Comparison of ENCODE assay signal across 8 mouse cellular contexts in genomic region chr8:84997649-84998295, GRCm38 (mm10). TPM values are rescaled to one million over a fixed set of nuclear protein-coding genes. Genes with fewer than 3 reads are reported as not detected.
DNase-seq lines count a peak whose midpoint lies in the region; ATAC-seq and TF ChIP-seq lines count a peak whose summit lies in the region.

No protein-coding gene starts in this region.

- H3K9ac ChIP-seq in intestine, postnatal 0 days (ENCODE audit: low read depth, low read length), result no peak overlapping the region
- H3K9ac ChIP-seq in limb, embryonic 12.5 days (replicated peaks), result peak overlapping the region; percentile 44; the same call in 1 of the 2 replicates
- H3K9ac ChIP-seq in midbrain, embryonic 15.5 days, result no peak overlapping the region

- WGBS in intestine, postnatal 0 days, result 14% methylated on average over 19 of the region's 19 CpGs
- 7% methylated on average over 19 of the region's 19 CpGs for WGBS in limb, embryonic 12.5 days
- WGBS in midbrain, embryonic 15.5 days, result 4% methylated on average over 19 of the region's 19 CpGs

- no peaks in the 10 kb centered on the region for H3K9me3 ChIP-seq in intestine, postnatal 0 days (ENCODE audit: control insufficient read depth)
- no peaks in the 10 kb centered on the region for H3K9me3 ChIP-seq in limb, embryonic 12.5 days
- no peaks in the 10 kb centered on the region for H3K9me3 ChIP-seq in midbrain, embryonic 15.5 days

- DNase-seq in layer of hippocampus, adult 11-12 months (ENCODE audit: low spot score), result peak; percentile 93
- DNase-seq in layer of hippocampus, adult 9-10 months (ENCODE audit: low spot score), result no peak
- peak; percentile 80 for DNase-seq in embryo, embryonic 11.5 days (ENCODE audit: low read depth, low spot score)
- DNase-seq in gastrocnemius, postnatal 4 days (ENCODE audit: low spot score in 2 of 2), result peak; percentile 82 to 91
- DNase-seq in spleen, postnatal 14 days (ENCODE audit: low spot score in 2 of 2), result peak; percentile 83 to 92

- no peak overlapping the region for H3K4me3 ChIP-seq in intestine, postnatal 0 days (ENCODE audit: low read depth, low read length)
- H3K4me3 ChIP-seq in limb, embryonic 12.5 days (replicated peaks), result peak overlapping the region; percentile 2; the same call in 1 of the 2 replicates
- peak overlapping the region; percentile 9; the same call in 1 of the 2 replicates for H3K4me3 ChIP-seq in midbrain, embryonic 15.5 days

- no peaks in the 10 kb centered on the region for H3K4me1 ChIP-seq in intestine, postnatal 0 days (replicated peaks; ENCODE audit: control insufficient read depth, insufficient read depth, low read length)
- H3K4me1 ChIP-seq in limb, embryonic 12.5 days (replicated peaks), result peaks cover 8% of the 10 kb centered on the region
- H3K4me1 ChIP-seq in midbrain, embryonic 15.5 days, result peaks cover 11% of the 10 kb centered on the region; the same call in 1 of the 2 replicates

- H3K36me3 ChIP-seq in intestine, postnatal 0 days (ENCODE audit: control insufficient read depth, insufficient read depth), result peaks cover 34% of the 10 kb centered on the region
- H3K36me3 ChIP-seq in limb, embryonic 12.5 days, result peaks cover 8% of the 10 kb centered on the region; the same call in 1 of the 2 replicates
- peaks cover 1% of the 10 kb centered on the region; the same call in 1 of the 2 replicates for H3K36me3 ChIP-seq in midbrain, embryonic 15.5 days (replicated peaks)

- no peaks in the 10 kb centered on the region for H3K27me3 ChIP-seq in intestine, postnatal 0 days (replicated peaks; ENCODE audit: control insufficient read depth, insufficient read depth, low read length)
- peaks cover 41% of the 10 kb centered on the region for H3K27me3 ChIP-seq in limb, embryonic 12.5 days
- H3K27me3 ChIP-seq in midbrain, embryonic 15.5 days (replicated peaks), result peaks cover 17% of the 10 kb centered on the region

- TF ChIP-seq CTCF in intestine, postnatal 0 days (IDR thresholded peaks at IDR 0.05; ENCODE audit: low read depth), result peak; percentile 98

- H3K27ac ChIP-seq in intestine, postnatal 0 days (ENCODE audit: low read depth, low read length), result no peak overlapping the region; the same call in 1 of the 2 replicates
- no peak overlapping the region for H3K27ac ChIP-seq in limb, embryonic 12.5 days
- no peak overlapping the region for H3K27ac ChIP-seq in midbrain, embryonic 15.5 days

- ATAC-seq in intestine, postnatal 0 days, result peak; percentile 55
- ATAC-seq in limb, embryonic 12.5 days (ENCODE audit: insufficient number of reproducible peaks, insufficient read depth, low FRiP score, low TSS enrichment, low read depth), result peak; percentile 30; the same call in 1 of the 2 replicates
- peak; percentile 77 for ATAC-seq in midbrain, embryonic 15.5 days (replicated peaks)

- H3K4me2 ChIP-seq in intestine, postnatal 0 days (replicated peaks; ENCODE audit: low read depth), result no peak overlapping the region
- H3K4me2 ChIP-seq in limb, embryonic 12.5 days, result peak overlapping the region; percentile 39
- H3K4me2 ChIP-seq in midbrain, embryonic 15.5 days, result peak overlapping the region; percentile 31

RNA-seq across cellular contexts. Expression of gene Hook2, which starts 7.4 kb away (rescaled TPM):
- total RNA-seq in gastrocnemius, postnatal 4 days (2021), result 1 to 10 TPM; 3.5 to 4.5 TPM
- polyA plus RNA-seq in intestine, postnatal 0 days (2015; fragmentation: Nextera tagmentation; extraction: Ambion mirVana), result 68.6 and 75.4 TPM in 2 replicates
- polyA plus RNA-seq in limb, embryonic 12.5 days (2016; fragmentation: Nextera tagmentation; extraction: Ambion mirVana), result 19.3 and 19.7 TPM in 2 replicates
- polyA plus RNA-seq in midbrain, embryonic 15.5 days (2015; fragmentation: Nextera tagmentation; extraction: Ambion mirVana), result 38.9 and 41.1 TPM in 2 replicates

RNA-seq across cellular contexts. Expression of gene Best2, which starts 16.6 kb away (rescaled TPM):
- not detected for total RNA-seq in gastrocnemius, postnatal 4 days (2021)
- polyA plus RNA-seq in intestine, postnatal 0 days (2015; fragmentation: Nextera tagmentation; extraction: Ambion mirVana), result 0.66 TPM in 1 of 2 replicates, not detected in the other
- not detected in 2 replicates for polyA plus RNA-seq in limb, embryonic 12.5 days (2016; fragmentation: Nextera tagmentation; extraction: Ambion mirVana)
- not detected in 2 replicates for polyA plus RNA-seq in midbrain, embryonic 15.5 days (2015; fragmentation: Nextera tagmentation; extraction: Ambion mirVana)

RNA-seq across cellular contexts. Expression of gene Junb, which starts 19.3 kb away (rescaled TPM):
- total RNA-seq in gastrocnemius, postnatal 4 days (2021), result 10 to 100 TPM in 1 of 2 experiments, 1 to 10 TPM in 1; 10.0 to 10.1 TPM
- polyA plus RNA-seq in intestine, postnatal 0 days (2015; fragmentation: Nextera tagmentation; extraction: Ambion mirVana), result 42.8 and 47.6 TPM in 2 replicates
- polyA plus RNA-seq in limb, embryonic 12.5 days (2016; fragmentation: Nextera tagmentation; extraction: Ambion mirVana), result 7.6 and 10.5 TPM in 2 replicates
- polyA plus RNA-seq in midbrain, embryonic 15.5 days (2015; fragmentation: Nextera tagmentation; extraction: Ambion mirVana), result 5.5 and 6.8 TPM in 2 replicates

RNA-seq across cellular contexts. Expression of gene Asna1, which starts 27.3 kb away (rescaled TPM):
- 10 to 100 TPM; 51.7 to 56.5 TPM for total RNA-seq in gastrocnemius, postnatal 4 days (2021)
- polyA plus RNA-seq in intestine, postnatal 0 days (2015; fragmentation: Nextera tagmentation; extraction: Ambion mirVana), result 98.4 and 105 TPM in 2 replicates
- polyA plus RNA-seq in limb, embryonic 12.5 days (2016; fragmentation: Nextera tagmentation; extraction: Ambion mirVana), result 134 TPM in 2 replicates
- 146 and 159 TPM in 2 replicates for polyA plus RNA-seq in midbrain, embryonic 15.5 days (2015; fragmentation: Nextera tagmentation; extraction: Ambion mirVana)

RNA-seq across cellular contexts. Expression of gene Rnaseh2a, which starts 28.2 kb away (rescaled TPM):
- 10 to 100 TPM; 38.7 to 45.2 TPM for total RNA-seq in gastrocnemius, postnatal 4 days (2021)
- 53.2 and 57.6 TPM in 2 replicates for polyA plus RNA-seq in intestine, postnatal 0 days (2015; fragmentation: Nextera tagmentation; extraction: Ambion mirVana)
- polyA plus RNA-seq in limb, embryonic 12.5 days (2016; fragmentation: Nextera tagmentation; extraction: Ambion mirVana), result 105 and 122 TPM in 2 replicates
- 54.2 and 54.7 TPM in 2 replicates for polyA plus RNA-seq in midbrain, embryonic 15.5 days (2015; fragmentation: Nextera tagmentation; extraction: Ambion mirVana)
